Mouse (Mus musculus) cerebellum, postnatal 4 days (tissue): ENCODE data around the gene Gnb5.

Experiments
- DNase-seq, 2 experiments: peaks; one replicate each; pipeline ENCODE4 v3.0.0; 2022; ENCODE audit warnings: low spot score in 2 of 2, mixed read lengths in 1 of 2

Gnb5 gene

GRCm38 (mm10) chr9:75304286-75304685 is 1.8 kb upstream of the Gnb5 start:
- no peak for DNase-seq

- no peak for DNase-seq
Observed at GRCm38 (mm10) chr9:75307015-75307414, 927 bp downstream of the Gnb5 start.

- no peak for DNase-seq
Observed at GRCm38 (mm10) chr9:75308621-75309020, 2.5 kb downstream of the Gnb5 start.

- DNase-seq = peak; percentile 79 to 91
Observed at GRCm38 (mm10) chr9:75312008-75312407, 5.9 kb downstream of the Gnb5 start.

- no peak for DNase-seq
Observed at GRCm38 (mm10) chr9:75313138-75313831, 7.2 kb downstream of the Gnb5 start.

GRCm38 (mm10) chr9:75313832-75314516 is 7.9 kb downstream of the Gnb5 start:
- peak; percentile 68 to 80 for DNase-seq

- DNase-seq = no peak
Observed at GRCm38 (mm10) chr9:75314517-75315105, 8.5 kb downstream of the Gnb5 start.

- DNase-seq = no peak
Observed at GRCm38 (mm10) chr9:75315238-75315637, 9.2 kb downstream of the Gnb5 start.

GRCm38 (mm10) chr9:75316771-75317170 is 10.7 kb downstream of the Gnb5 start:
- DNase-seq = no peak

GRCm38 (mm10) chr9:75318196-75318595 is 12.1 kb downstream of the Gnb5 start:
- DNase-seq = no peak

GRCm38 (mm10) chr9:75319365-75319764 is 13.3 kb downstream of the Gnb5 start:
- no peak for DNase-seq

- DNase-seq = no peak
Observed at GRCm38 (mm10) chr9:75322099-75322885, 16.2 kb downstream of the Gnb5 start.

GRCm38 (mm10) chr9:75328047-75328446 is 22.0 kb downstream of the Gnb5 start:
- no peak for DNase-seq

- no peak for DNase-seq
Observed at GRCm38 (mm10) chr9:75330821-75331220, 24.7 kb downstream of the Gnb5 start.

GRCm38 (mm10) chr9:75334440-75334839 is 28.4 kb downstream of the Gnb5 start:
- no peak for DNase-seq

- no peak for DNase-seq
Observed at GRCm38 (mm10) chr9:75338016-75338415, 31.9 kb downstream of the Gnb5 start.

- no peak for DNase-seq
Observed at GRCm38 (mm10) chr9:75342433-75342832, 36.3 kb downstream of the Gnb5 start.

GRCm38 (mm10) chr9:75347458-75347857 is 41.4 kb downstream of the Gnb5 start, which contains the start of gene Bcl2l10:
Gene Bcl2l10, plus strand, starts transcription at chr9:75347758.
- no peak for DNase-seq

- no peak for DNase-seq
Observed at GRCm38 (mm10) chr9:75348066-75348465, 42.0 kb downstream of the Gnb5 start.

GRCm38 (mm10) chr9:75348641-75349040 is 42.6 kb downstream of the Gnb5 start:
- DNase-seq = no peak

- no peak for DNase-seq
Observed at GRCm38 (mm10) chr9:75353094-75353493, 47.0 kb downstream of the Gnb5 start.

GRCm38 (mm10) chr9:75355783-75356182 is 49.7 kb downstream of the Gnb5 start:
- no peak for DNase-seq
